Mouse (Mus musculus): Measurements from ENCODE around the gene Ptprd.

- TF ChIP-seq POLR2A (IDR thresholded peaks at IDR 0.05; ENCODE audit: borderline replicate concordance, control insufficient read depth, low read depth, low read length) (no peak), CTCF (IDR thresholded peaks at IDR 0.05; ENCODE audit: control insufficient read depth, insufficient read depth, low read length) (no peak)
Measured at GRCm38 (mm10) chr4:78235820-78236219, 24.1 kb upstream of the Ptprd start.
